Mouse (Mus musculus) MEL (cell line): ENCODE measurements at regions not wholly inside any gene's neighbourhood (a gene's known extent, or its start where the extent isn't known, plus 50 kb on each side); places are given as distances from the start of the nearest gene placed in this dataset.

Experiments
- DNase-seq: peaks from one replicate; pipeline ENCODE4 v3.0.0; 2011; ENCODE audit warnings: low read depth, low spot score
- H3K27ac ChIP-seq: 2 replicates; pipeline ENCODE4 v1.5.1; 2012; ENCODE audit warnings: low read depth, mild to moderate bottlenecking, control low read depth, low read length, moderate library complexity; ENCODE audit not compliant: control insufficient read depth
- H3K27me3 ChIP-seq, 2 experiments: fragments of 150-350 bp in 1 of 2; sonication (generic) in 1 of 2; 2 replicates each; pipeline ENCODE4 v1.6.1; 2012; ENCODE audit warnings: low read length in 2 of 2, mild to moderate bottlenecking in 2 of 2, improper control_type of control experiment in 1 of 2, moderate library complexity in 1 of 2; ENCODE audit not compliant: insufficient read depth in 2 of 2, control insufficient read depth in 1 of 2
- H3K36me3 ChIP-seq, 2 experiments: 2 replicates each; pipeline ENCODE4 v1.6.1; 2012 to 2014; ENCODE audit warnings: low read length in 2 of 2, improper control_type of control experiment in 1 of 2, inconsistent platforms in 1 of 2, mild to moderate bottlenecking in 1 of 2; ENCODE audit not compliant: insufficient read depth in 2 of 2, control insufficient read depth in 1 of 2
- H3K4me1 ChIP-seq, 2 experiments: fragments of 150-350 bp in 1 of 2; sonication (generic) in 1 of 2; 2 replicates each; pipeline ENCODE4 v1.6.1; 2012; ENCODE audit warnings: low read length in 2 of 2, improper control_type of control experiment in 1 of 2, mild to moderate bottlenecking in 1 of 2; ENCODE audit not compliant: insufficient read depth in 2 of 2, control insufficient read depth in 1 of 2
- H3K4me3 ChIP-seq, 2 experiments: fragments of 150-350 bp in 1 of 2; sonication (generic) in 1 of 2; 2 replicates each; pipeline ENCODE4 v1.5.1; 2012; ENCODE audit warnings: low read depth in 2 of 2, low read length in 2 of 2, mild to moderate bottlenecking in 2 of 2, moderate library complexity in 2 of 2, control low read depth in 1 of 2, improper control_type of control experiment in 1 of 2; ENCODE audit not compliant: control insufficient read depth in 1 of 2, insufficient read depth in 1 of 2
- H3K79me2 ChIP-seq: 2 replicates; pipeline ENCODE4 v1.6.1; 2012; ENCODE audit warnings: mild to moderate bottlenecking, low read length, moderate library complexity; ENCODE audit not compliant: control insufficient read depth, poor library complexity, insufficient read depth
- H3K9ac ChIP-seq: 2 replicates; pipeline ENCODE4 v1.6.1; 2012; ENCODE audit warnings: low read depth, mild to moderate bottlenecking, control low read depth, low read length, moderate library complexity; ENCODE audit not compliant: control insufficient read depth, poor library complexity, severe bottlenecking
- H3K9me3 ChIP-seq: fragments of 150-350 bp; sonication (generic); replicated peaks from 2 replicates; pipeline ENCODE4 v1.6.1; 2012; ENCODE audit warnings: mild to moderate bottlenecking, low read length, improper control_type of control experiment, moderate library complexity; ENCODE audit not compliant: insufficient read depth
- BHLHE40 ChIP-seq: IDR thresholded peaks from 2 replicates; pipeline ENCODE4 v1.6.1; 2012; ENCODE audit warnings: low read depth, mild to moderate bottlenecking, inconsistent platforms, low read length, improper control_type of control experiment, borderline replicate concordance
- CHD1 ChIP-seq: IDR thresholded peaks from 2 replicates; pipeline ENCODE4 v1.6.1; 2012; ENCODE audit warnings: low read depth, mild to moderate bottlenecking, inconsistent platforms, low read length, improper control_type of control experiment
- CTCF ChIP-seq, 3 experiments: IDR thresholded peaks in 2 of 3; conservative IDR thresholded peaks in 1 of 3; 2 replicates each; pipeline ENCODE4 v1.5.1; 2011 to 2012; ENCODE audit warnings: low read length in 3 of 3, low read depth in 2 of 3, mild to moderate bottlenecking in 2 of 3, improper control_type of control experiment in 1 of 3, inconsistent platforms in 1 of 3, mixed read lengths in 1 of 3, moderate library complexity in 1 of 3; ENCODE audit not compliant: control insufficient read depth in 1 of 3, insufficient read depth in 1 of 3, poor library complexity in 1 of 3, severe bottlenecking in 1 of 3
- E2F4 ChIP-seq: IDR thresholded peaks from 2 replicates; pipeline ENCODE4 v1.6.1; 2011; ENCODE audit warnings: low read depth, low read length, improper control_type of control experiment, borderline replicate concordance
- EP300 ChIP-seq, 2 experiments: IDR thresholded peaks; 2 replicates each; pipeline ENCODE4 v1.6.1; 2011; ENCODE audit warnings: improper control_type of control experiment in 2 of 2, low read length in 2 of 2, low read depth in 1 of 2, mild to moderate bottlenecking in 1 of 2
- HCFC1 ChIP-seq: IDR thresholded peaks from 2 replicates; pipeline ENCODE4 v1.6.1; 2012; ENCODE audit warnings: low read depth, mild to moderate bottlenecking, inconsistent platforms, low read length, improper control_type of control experiment, moderate library complexity
- MAFK ChIP-seq: IDR thresholded peaks from 2 replicates; pipeline ENCODE4 v1.6.1; 2011; ENCODE audit warnings: low read depth, mild to moderate bottlenecking, low read length, improper control_type of control experiment, borderline replicate concordance
- MYB ChIP-seq: IDR thresholded peaks from 2 replicates; pipeline ENCODE4 v1.6.1; 2011; ENCODE audit warnings: mild to moderate bottlenecking, low read depth, low read length, improper control_type of control experiment
- MYC ChIP-seq: IDR thresholded peaks from 2 replicates; pipeline ENCODE4 v1.6.1; 2011; ENCODE audit warnings: low read depth, mild to moderate bottlenecking, low read length, improper control_type of control experiment, moderate library complexity
- NELFE ChIP-seq: IDR thresholded peaks from 2 replicates; pipeline ENCODE4 v1.6.1; 2011; ENCODE audit warnings: low read depth, low read length, improper control_type of control experiment
- NRF1 ChIP-seq: IDR thresholded peaks from 2 replicates; pipeline ENCODE4 v1.6.1; 2014; ENCODE audit warnings: low read depth, mild to moderate bottlenecking, inconsistent platforms, low read length, improper control_type of control experiment, moderate library complexity; ENCODE audit not compliant: poor library complexity, insufficient read depth, severe bottlenecking
- POLR2AphosphoS2 ChIP-seq: IDR thresholded peaks from 2 replicates; pipeline ENCODE4 v1.6.1; 2011; ENCODE audit warnings: low read length, improper control_type of control experiment
- POLR2AphosphoS5 ChIP-seq: IDR thresholded peaks from 2 replicates; pipeline ENCODE4 v1.6.1; 2012; ENCODE audit warnings: low read depth, borderline replicate concordance, mild to moderate bottlenecking, inconsistent platforms, low read length, moderate library complexity, mixed read lengths
- SIN3A ChIP-seq: IDR thresholded peaks from 2 replicates; pipeline ENCODE4 v1.6.1; 2012; ENCODE audit warnings: low read length, improper control_type of control experiment, inconsistent platforms
- SMC3 ChIP-seq: IDR thresholded peaks from 2 replicates; pipeline ENCODE4 v1.6.1; 2011; ENCODE audit warnings: low read depth, low read length, improper control_type of control experiment
- TAL1 ChIP-seq: IDR thresholded peaks from 2 replicates; pipeline ENCODE4 v1.6.1; 2012; ENCODE audit warnings: mild to moderate bottlenecking, inconsistent platforms, low read length, moderate library complexity, mixed read lengths
- TBP ChIP-seq: IDR thresholded peaks from 2 replicates; pipeline ENCODE4 v1.8.0; 2011; ENCODE audit warnings: low read depth, low read length, improper control_type of control experiment
- UBTF ChIP-seq: IDR thresholded peaks from 2 replicates; pipeline ENCODE4 v1.6.1; 2012; ENCODE audit warnings: low read depth, mild to moderate bottlenecking, inconsistent platforms, low read length, improper control_type of control experiment, moderate library complexity, borderline replicate concordance; ENCODE audit not compliant: insufficient read depth
- ZMIZ1 ChIP-seq: IDR thresholded peaks from 2 replicates; pipeline ENCODE4 v1.6.1; 2012; ENCODE audit warnings: low read depth, mild to moderate bottlenecking, inconsistent platforms, low read length, improper control_type of control experiment, moderate library complexity
- ZNF384 ChIP-seq: IDR thresholded peaks from 2 replicates; pipeline ENCODE4 v1.6.1; 2012; ENCODE audit warnings: low read depth, mild to moderate bottlenecking, inconsistent platforms, low read length, improper control_type of control experiment

- Histone ChIP-seq H3K9me3 (no peaks in the 10 kb centered on the region), H3K79me2 (no peaks in the 10 kb centered on the region), H3K27ac (no peak overlapping the region), H3K4me1 (no peaks in the 10 kb centered on the region), H3K9ac (no peak overlapping the region), H3K4me3 (no peak overlapping the region), H3K36me3 (no peaks in the 10 kb centered on the region), H3K27me3 (no peaks in the 10 kb centered on the region)
- TF ChIP-seq NELFE, result no peak
- no peak for TF ChIP-seq CHD1
- no peak for TF ChIP-seq HCFC1
- TF ChIP-seq ZMIZ1, result no peak
- TF ChIP-seq ZNF384, result no peak
- no peak for TF ChIP-seq BHLHE40
- no peak for TF ChIP-seq POLR2AphosphoS2
- no peak for TF ChIP-seq POLR2AphosphoS5
- no peak for TF ChIP-seq SIN3A
- no peak for TF ChIP-seq NRF1
- no peak for TF ChIP-seq MYB
- TF ChIP-seq E2F4, result no peak
- TF ChIP-seq UBTF, result no peak
- no peak for TF ChIP-seq MAFK
- DNase-seq, result no peak
These were observed 63.0 kb upstream of the Gm49339 start for GRCm38 (mm10) chr10:51417221-51417911.

GRCm38 (mm10) chr10:51418550-51418949 lies 61.9 kb upstream of the Gm49339 start:
- H3K79me2 ChIP-seq, result no peaks in the 10 kb centered on the region
- TF ChIP-seq MYC, result no peak
- no peak for TF ChIP-seq CTCF (IDR thresholded peaks at IDR 0.05 in 2 of 3, conservative IDR thresholded peaks at IDR 0.05 in 1 of 3; ENCODE audit: control insufficient read depth in 1 of 3, insufficient read depth in 1 of 3, low read depth in 2 of 3, low read length in 3 of 3, poor library complexity in 1 of 3, severe bottlenecking in 1 of 3)
- no peak for TF ChIP-seq TAL1
- no peak for TF ChIP-seq EP300 (IDR thresholded peaks at IDR 0.05; ENCODE audit: low read depth in 1 of 2, low read length in 2 of 2)
- TF ChIP-seq TBP, result no peak
- no peak for TF ChIP-seq SMC3
- TF ChIP-seq, all 39 proteins: peak for 0
- no peaks in the 10 kb centered on the region for H3K9me3 ChIP-seq
- no peak overlapping the region for H3K9ac ChIP-seq
- H3K4me3 ChIP-seq, result no peak overlapping the region
- no peaks in the 10 kb centered on the region for H3K36me3 ChIP-seq
- no peaks in the 10 kb centered on the region for H3K27me3 ChIP-seq
- H3K4me1 ChIP-seq, result no peaks in the 10 kb centered on the region
- DNase-seq, result no peak
- H3K27ac ChIP-seq, result no peak overlapping the region
